Mouse (Mus musculus): ENCODE measurements around the gene Prpsap1.

GRCm38 (mm10) chr11:116446308-116446887 is 47.6 kb downstream of the Prpsap1 start:
- TF ChIP-seq POLR2AphosphoS2 (IDR thresholded peaks at IDR 0.05; ENCODE audit: insufficient read length, low read depth) = no peak
- no peak for TF ChIP-seq TCF12 (IDR thresholded peaks at IDR 0.05; ENCODE audit: insufficient read depth, poor library complexity, severe bottlenecking)
- TF ChIP-seq POLR2A (IDR thresholded peaks at IDR 0.05; ENCODE audit: insufficient read length, low read depth) = no peak
- no peak for TF ChIP-seq E2F4 (IDR thresholded peaks at IDR 0.05; ENCODE audit: insufficient read depth)
- no peak for TF ChIP-seq USF1 (IDR thresholded peaks at IDR 0.05; ENCODE audit: low read depth)
- no peak for TF ChIP-seq MYOD1 (IDR thresholded peaks at IDR 0.05; ENCODE audit: control insufficient read depth in 1 of 3, insufficient read length in 2 of 3, low read depth in 2 of 3)
